Mouse (Mus musculus) heart, embryonic 16.5 days (tissue): ENCODE measurements around the gene Mms19. TPM values are rescaled to one million over a fixed set of nuclear protein-coding genes. Genes with fewer than 3 reads are reported as not detected.
A peak's percentile ranks its signal among the peaks of the same experiment; 100 is the strongest.

Source experiments
- ATAC-seq: fragments of 200-750 bp; cut with Nextera tagmentation; replicated peaks from 2 replicates; pipeline ENCODE4 v1.8.0; 2017; ENCODE audit warnings: moderate number of reproducible peaks; ENCODE audit not compliant: insufficient read depth, low FRiP score; ENCODE audit errors: extremely low read depth
- H3K27ac ChIP-seq: fragments of 300-500 bp; sonication (generic); 2 replicates; pipeline ENCODE4 v1.5.1; 2014; ENCODE audit warnings: mild to moderate bottlenecking, low read length, control low read depth, moderate library complexity
- H3K27me3 ChIP-seq: fragments of 300-500 bp; sonication (generic); 2 replicates; pipeline ENCODE4 v1.6.1; 2014; ENCODE audit warnings: low read length, mixed read lengths; ENCODE audit not compliant: control insufficient read depth, insufficient read depth
- H3K36me3 ChIP-seq: fragments of 300-500 bp; sonication (generic); 2 replicates; pipeline ENCODE4 v1.6.1; 2014; ENCODE audit not compliant: control insufficient read depth, insufficient read depth
- H3K4me1 ChIP-seq: fragments of 300-500 bp; sonication (generic); 2 replicates; pipeline ENCODE4 v1.6.1; 2014; ENCODE audit warnings: low read length, mixed read lengths; ENCODE audit not compliant: control insufficient read depth, insufficient read depth
- H3K4me2 ChIP-seq: fragments of 300-500 bp; sonication (generic); 2 replicates; pipeline ENCODE4 v1.6.1; 2014; ENCODE audit warnings: low read depth, mild to moderate bottlenecking, control low read depth, low read length
- H3K4me3 ChIP-seq: fragments of 300-500 bp; sonication (generic); 2 replicates; pipeline ENCODE4 v1.5.1; 2014; ENCODE audit warnings: mild to moderate bottlenecking, control low read depth, low read length
- H3K9ac ChIP-seq: fragments of 300-500 bp; sonication (generic); 2 replicates; pipeline ENCODE4 v1.6.1; 2014; ENCODE audit warnings: low read length, control low read depth
- H3K9me3 ChIP-seq: fragments of 300-500 bp; sonication (generic); replicated peaks from 2 replicates; pipeline ENCODE4 v1.6.1; 2016; ENCODE audit warnings: low read length; ENCODE audit not compliant: control insufficient read depth
- WGBS: fragments of 180-500 bp; shearing (Covaris S2); extraction: QIAGEN DNeasy Blood & Tissue Kit; methylation state at CpG from one replicate; pipeline ENCODE4 v1.1.7; 2014; 5-methylcytosine and 5-hydroxymethylcytosine counted together
- polyA plus RNA-seq: library from polyadenylated mRNA; unstranded; fragments of >200 nt; fragmentation: Nextera tagmentation; extraction: Ambion mirVana; gene quantifications from 2 replicates; pipeline ENCODE4 v1.2.1, GENCODE M21; 2015

Mms19 gene
- polyA plus RNA-seq, 1 experiment from 2014 or later, result 20.7 TPM

DNA sequence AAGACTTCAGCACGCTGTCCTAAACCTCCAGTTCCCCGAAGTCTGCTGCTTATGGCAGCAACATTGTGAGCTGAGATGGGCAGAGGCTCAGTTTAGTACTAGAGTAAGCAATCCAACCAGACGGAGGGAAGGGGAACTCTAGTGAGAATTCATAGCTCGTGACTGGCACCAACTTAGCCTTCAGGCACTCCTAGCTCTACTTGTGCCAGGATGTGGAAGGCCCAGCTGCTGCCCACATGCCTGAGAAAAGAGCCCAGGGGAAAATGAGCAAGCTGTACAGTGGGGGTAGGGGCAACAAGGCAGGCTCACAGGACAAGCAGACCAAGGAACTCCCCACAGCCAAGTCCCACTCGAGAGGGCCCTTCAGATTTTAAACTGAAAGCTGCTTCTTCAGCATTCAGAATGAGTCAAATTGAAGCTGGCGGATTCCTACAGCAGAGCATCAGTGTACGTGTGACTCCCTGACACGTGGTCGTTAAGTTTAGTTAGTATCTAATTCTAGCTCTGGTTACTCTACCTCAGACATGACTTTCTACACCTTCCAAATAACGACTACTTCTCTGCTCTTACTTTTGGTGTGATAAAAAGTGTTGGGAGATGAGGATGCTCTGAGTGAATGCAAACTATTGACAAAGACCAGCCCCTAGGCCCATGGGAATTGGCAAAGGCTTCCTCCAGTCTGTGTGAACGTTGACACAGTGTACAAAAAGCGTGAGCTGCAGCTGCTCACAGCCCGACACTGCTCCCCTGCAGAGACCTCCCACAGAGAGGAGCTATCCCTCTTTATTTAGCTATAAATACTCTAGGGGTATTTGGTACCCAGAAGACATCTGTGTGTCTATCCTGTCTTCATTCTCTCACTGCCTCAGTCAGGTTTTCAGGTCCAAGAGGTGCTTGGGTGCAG lies 6.8 kb downstream of the Mms19 start:
- Histone ChIP-seq H3K4me3 (no peak overlapping the region), H3K9me3 (no peaks in the 10 kb centered on the region), H3K4me2 (no peak overlapping the region), H3K27ac (no peak overlapping the region), H3K36me3 (peaks cover 4% of the 10 kb centered on the region), H3K27me3 (no peaks in the 10 kb centered on the region), H3K4me1 (peaks cover 4% of the 10 kb centered on the region; the same call in 1 of the 2 replicates), H3K9ac (no peak overlapping the region)
- WGBS, result 66% methylated on average over 13 of the region's 13 CpGs
- no peak for ATAC-seq

DNA sequence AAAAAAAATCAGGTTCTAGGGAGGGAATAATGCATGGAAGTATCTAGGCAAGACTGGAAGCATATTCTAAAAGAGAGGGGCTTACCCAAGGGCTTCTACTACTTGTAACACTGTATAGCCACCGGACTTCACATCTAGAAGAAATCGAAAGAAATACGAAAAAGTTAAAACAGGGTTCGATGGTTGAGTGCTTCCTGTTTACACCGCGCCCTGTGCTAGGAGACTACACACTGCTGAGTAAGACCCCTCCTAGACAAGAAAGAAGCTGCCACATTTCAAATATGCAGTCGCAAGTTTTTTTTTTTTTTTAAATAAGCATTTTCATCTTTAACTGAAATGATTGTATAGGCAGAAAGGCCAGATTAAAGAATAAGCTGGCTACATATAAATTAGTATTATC lies 11.3 kb downstream of the Mms19 start:
- Histone ChIP-seq H3K9me3 (no peaks in the 10 kb centered on the region), H3K4me2 (no peak overlapping the region), H3K36me3 (peaks cover 31% of the 10 kb centered on the region), H3K27ac (no peak overlapping the region), H3K4me1 (no peaks in the 10 kb centered on the region), H3K4me3 (no peak overlapping the region), H3K9ac (no peak overlapping the region), H3K27me3 (no peaks in the 10 kb centered on the region)
- 90% methylated on average over 7 of the region's 7 CpGs for WGBS
- ATAC-seq, result no peak

DNA sequence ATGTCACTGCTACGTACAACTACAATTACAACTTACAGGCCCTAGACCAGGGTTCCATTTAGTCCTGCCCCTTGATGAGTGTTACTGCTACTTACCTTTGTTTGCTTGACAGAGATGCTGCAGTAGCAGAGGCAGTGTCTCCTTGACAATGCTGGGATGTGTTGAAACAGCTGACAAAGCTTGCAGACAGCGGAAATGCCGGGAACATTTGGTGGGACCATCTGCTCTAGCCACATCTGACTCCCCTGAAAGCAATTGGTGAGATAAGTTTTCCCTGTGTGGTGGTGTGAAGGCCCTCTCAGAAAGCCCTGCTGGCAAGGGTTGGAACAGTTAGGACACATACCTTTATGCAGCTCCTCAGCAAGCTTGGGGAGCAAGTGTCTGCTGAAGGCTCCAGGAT lies 27.4 kb downstream of the Mms19 start:
- no peak for ATAC-seq
- H3K4me2 ChIP-seq, result no peak overlapping the region
- H3K9ac ChIP-seq, result no peak overlapping the region
- no peaks in the 10 kb centered on the region for H3K9me3 ChIP-seq
- peaks cover 55% of the 10 kb centered on the region for H3K36me3 ChIP-seq
- H3K27ac ChIP-seq, result no peak overlapping the region
- no peak overlapping the region for H3K4me3 ChIP-seq
- no peaks in the 10 kb centered on the region for H3K27me3 ChIP-seq
- 90% methylated on average over 3 of the region's 3 CpGs for WGBS
- H3K4me1 ChIP-seq, result no peaks in the 10 kb centered on the region

DNA sequence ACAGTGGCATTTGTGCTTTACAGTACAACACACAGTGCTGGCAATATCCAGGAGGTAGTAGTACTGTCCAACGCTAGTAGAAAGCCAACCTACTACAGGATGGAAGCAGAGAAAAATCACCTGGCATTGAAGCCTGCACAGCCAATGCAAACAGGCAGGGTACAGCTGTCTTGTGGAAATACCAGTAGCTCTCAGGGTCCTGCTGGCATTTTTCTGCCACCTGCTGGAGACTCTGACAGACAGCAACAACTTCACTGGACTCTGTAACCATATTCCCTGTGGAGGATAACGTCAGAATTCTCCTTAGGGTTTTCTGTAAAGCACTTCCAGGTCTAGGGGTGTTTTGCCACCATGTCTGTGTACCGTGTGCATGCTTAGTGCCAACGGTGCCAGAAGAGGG lies 28.7 kb downstream of the Mms19 start:
- Histone ChIP-seq H3K36me3 (peaks cover 57% of the 10 kb centered on the region), H3K27ac (no peak overlapping the region), H3K9ac (no peak overlapping the region), H3K27me3 (no peaks in the 10 kb centered on the region), H3K9me3 (no peaks in the 10 kb centered on the region), H3K4me3 (no peak overlapping the region), H3K4me2 (no peak overlapping the region), H3K4me1 (no peaks in the 10 kb centered on the region)
- ATAC-seq, result no peak
- WGBS, result 75% methylated on average over 4 of the region's 4 CpGs

DNA sequence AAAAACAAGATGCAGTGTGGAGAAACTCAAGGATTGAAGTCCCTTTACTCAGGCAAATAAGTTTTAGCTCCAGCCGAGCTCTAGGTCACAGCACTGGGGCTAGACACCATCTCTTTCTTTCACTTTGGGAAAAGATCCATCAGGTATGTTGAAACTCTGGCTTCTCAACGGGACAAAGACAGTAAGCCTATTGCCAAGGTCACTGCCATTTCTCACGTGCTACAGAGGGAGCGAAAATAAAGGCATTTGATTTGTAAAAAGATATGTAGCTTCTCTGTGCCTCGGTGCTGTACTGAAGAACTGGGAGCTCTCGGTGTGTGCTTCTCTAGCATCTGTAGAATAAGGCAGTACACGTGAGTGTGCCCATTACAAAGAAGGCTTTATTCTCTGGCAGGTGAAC lies 37.1 kb downstream of the Mms19 start:
- ATAC-seq, result no peak
- WGBS, result 82% methylated on average over 7 of the region's 7 CpGs
- no peak overlapping the region for H3K9ac ChIP-seq

DNA sequence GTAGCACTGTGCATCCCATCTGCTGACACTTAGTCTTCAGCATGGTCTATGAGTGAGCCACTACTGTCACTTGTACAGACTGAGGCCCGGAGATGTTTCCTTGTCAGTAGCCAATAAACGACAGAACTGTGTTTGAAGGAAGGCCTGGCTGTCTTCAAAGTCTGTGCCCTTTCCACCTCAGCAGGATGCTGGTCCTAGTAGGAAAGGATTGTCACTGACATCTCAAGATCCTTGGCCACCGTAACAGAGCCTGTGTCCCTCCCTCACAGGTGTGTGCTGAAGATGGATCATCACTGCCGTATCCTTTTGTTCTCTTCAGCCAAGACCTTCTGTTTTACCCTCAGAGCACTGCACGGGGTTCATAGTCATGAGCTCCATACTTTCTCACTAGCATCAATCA lies 42.4 kb downstream of the Mms19 start:
- ATAC-seq, result no peak
- Histone ChIP-seq H3K27me3 (no peaks in the 10 kb centered on the region), H3K4me1 (peaks cover 9% of the 10 kb centered on the region), H3K9me3 (no peaks in the 10 kb centered on the region), H3K27ac (no peak overlapping the region), H3K9ac (no peak overlapping the region), H3K36me3 (peaks cover 43% of the 10 kb centered on the region), H3K4me3 (no peak overlapping the region), H3K4me2 (no peak overlapping the region)
- WGBS, result 87% methylated on average over 5 of the region's 5 CpGs

More for the DNA sequence above, 37.1 kb downstream of the Mms19 start:
- no peaks in the 10 kb centered on the region for H3K27me3 ChIP-seq
- H3K4me1 ChIP-seq, result no peaks in the 10 kb centered on the region
- peaks cover 3% of the 10 kb centered on the region; the same call in 1 of the 2 replicates for H3K9me3 ChIP-seq
- no peak overlapping the region for H3K4me2 ChIP-seq
- no peak overlapping the region for H3K27ac ChIP-seq
- H3K4me3 ChIP-seq, result no peak overlapping the region
- H3K36me3 ChIP-seq, result peaks cover 71% of the 10 kb centered on the region

DNA sequence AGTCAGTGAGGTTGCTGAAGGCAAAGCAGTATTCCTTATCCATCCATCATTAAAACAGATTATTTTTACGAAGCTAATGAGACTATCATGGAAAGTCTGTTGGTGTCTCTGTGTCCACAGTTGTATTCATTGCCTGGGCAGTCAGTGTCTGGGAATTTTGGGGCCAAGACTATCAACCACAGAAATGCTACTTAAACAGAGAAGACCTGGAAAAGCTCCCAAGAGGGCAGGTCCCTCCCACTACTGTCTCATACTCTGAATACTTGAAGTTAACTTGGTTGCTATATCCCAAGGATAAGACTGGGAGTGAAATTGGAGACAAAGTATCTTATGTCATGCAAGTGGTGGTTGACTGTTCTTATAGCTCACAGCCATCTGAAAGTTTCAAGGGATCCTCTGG lies 45.0 kb downstream of the Mms19 start:
- Histone ChIP-seq H3K4me1 (peaks cover 18% of the 10 kb centered on the region), H3K36me3 (peaks cover 29% of the 10 kb centered on the region), H3K9ac (no peak overlapping the region), H3K27me3 (no peaks in the 10 kb centered on the region), H3K9me3 (no peaks in the 10 kb centered on the region), H3K4me2 (no peak overlapping the region), H3K4me3 (no peak overlapping the region), H3K27ac (no peak overlapping the region)
- 88% methylated on average over 1 of the region's 1 CpGs for WGBS
- no peak for ATAC-seq

DNA sequence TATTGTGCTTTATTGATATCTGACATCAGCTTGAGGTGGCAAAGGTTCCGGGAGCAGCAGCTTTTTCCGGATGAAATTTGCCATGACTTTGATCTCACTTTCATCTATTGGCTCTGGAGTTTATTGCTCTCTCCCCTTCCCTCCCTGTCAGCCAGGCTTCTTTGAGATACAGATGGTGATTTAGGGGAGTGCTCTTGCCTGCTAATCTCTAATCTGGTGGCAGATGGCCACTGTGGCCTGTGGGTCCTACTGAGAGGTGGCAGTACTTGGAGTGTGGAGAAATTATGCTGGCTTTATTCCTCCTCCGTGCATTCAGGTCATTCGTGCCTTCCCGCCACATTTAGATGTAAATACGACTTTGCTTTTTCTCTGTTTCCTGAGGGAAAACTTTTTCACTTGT lies 46.8 kb downstream of the Mms19 start:
- Histone ChIP-seq H3K27ac (no peak overlapping the region), H3K4me2 (peak overlapping the region; percentile 81), H3K4me1 (peaks cover 18% of the 10 kb centered on the region), H3K9ac (peak overlapping the region; percentile 87), H3K27me3 (no peaks in the 10 kb centered on the region), H3K4me3 (peak overlapping the region; percentile 83), H3K9me3 (no peaks in the 10 kb centered on the region), H3K36me3 (peaks cover 22% of the 10 kb centered on the region)
- no peak for ATAC-seq
- WGBS, result 38% methylated on average over 6 of the region's 6 CpGs

DNA sequence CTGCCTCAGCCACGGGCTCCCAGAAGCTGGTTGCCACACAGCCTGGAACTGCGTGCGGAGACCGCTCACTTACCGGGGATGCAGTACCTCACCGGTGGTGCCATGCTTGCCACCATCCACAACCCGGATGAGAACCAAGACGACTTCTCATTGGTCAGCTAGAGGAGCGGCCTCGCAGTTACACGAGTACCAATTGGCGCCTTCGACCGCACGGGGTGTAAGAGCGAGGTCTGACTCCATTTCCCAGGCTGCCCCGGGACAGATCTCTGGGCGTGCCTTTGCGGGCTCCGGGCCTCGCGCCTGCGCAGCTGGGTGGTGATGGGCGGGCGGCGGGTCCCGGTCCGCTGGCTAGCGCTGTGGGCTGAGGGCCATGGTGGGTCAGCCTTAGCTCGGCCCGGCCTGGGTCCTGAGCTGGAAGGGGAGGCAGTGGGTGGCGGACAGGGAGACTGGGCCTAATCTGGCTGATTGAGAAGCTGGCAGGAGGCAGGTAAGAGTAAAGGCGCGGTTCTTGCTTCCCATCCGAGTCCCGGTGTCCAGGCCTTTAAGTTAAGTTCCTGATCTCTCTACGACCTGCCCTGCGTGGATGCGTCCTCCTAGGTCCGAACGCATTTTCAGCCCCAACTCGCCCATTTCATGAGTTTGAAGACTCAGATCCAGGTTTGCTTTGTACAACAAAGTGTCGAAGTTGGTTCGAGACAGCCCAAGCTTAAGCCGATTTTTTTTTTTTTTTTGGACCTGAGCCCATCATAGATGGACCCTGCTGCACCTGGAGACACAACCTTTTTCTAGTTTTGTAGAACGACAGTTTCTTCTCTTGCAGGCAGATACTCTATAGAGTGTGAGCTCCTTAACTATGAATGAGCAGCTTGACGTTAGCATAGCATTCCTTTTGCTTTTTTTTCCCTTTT lies 47.5 kb downstream of the Mms19 start, which contains the start of the genes Exosc1 and Zdhhc16:
Gene Exosc1, minus strand, starts transcription at position 245 of the 908 bp plus-strand sequence.
Gene Zdhhc16, plus strand, starts transcription at position 302 of the 908 bp plus-strand sequence.
- Histone ChIP-seq H3K27ac (peak within 1 kb of the TSS; percentile 12), H3K9me3 (no peaks in the 10 kb centered on the region), H3K4me3 (peak within 1 kb of the TSS; percentile 83), H3K36me3 (peaks cover 19% of the 10 kb centered on the region), H3K4me1 (peaks cover 18% of the 10 kb centered on the region), H3K27me3 (no peaks in the 10 kb centered on the region), H3K4me2 (peak within 1 kb of the TSS; percentile 90), H3K9ac (peak within 1 kb of the TSS; percentile 87)
- under 1% methylated on average over 47 of the region's 47 CpGs for WGBS
- peak; percentile 100 for ATAC-seq
